Mouse (Mus musculus): Measurements from ENCODE around the gene Ocel1.
"Not testable (repeated sequence)": the region's sequence is repeated elsewhere in the genome, so short reads cannot be mapped to it uniquely, and the experiment has no call there.

- not testable (repeated sequence) for TF ChIP-seq POLR2A (IDR thresholded peaks at IDR 0.05; ENCODE audit: low read depth, low read length); RCOR1 (conservative IDR thresholded peaks at IDR 0.05; ENCODE audit: low read depth, low read length); RAD21 (IDR thresholded peaks at IDR 0.05; ENCODE audit: low read depth, low read length); CTCF (conservative IDR thresholded peaks at IDR 0.05 in 1 of 2, IDR thresholded peaks at IDR 0.05 in 1 of 2; ENCODE audit: low read depth in 2 of 2, low read length in 2 of 2); ZNF384 (IDR thresholded peaks at IDR 0.05; ENCODE audit: low read depth, low read length); TCF12 (IDR thresholded peaks at IDR 0.05; ENCODE audit: low read depth, low read length); MAZ (IDR thresholded peaks at IDR 0.05; ENCODE audit: low read depth, low read length); POLR2AphosphoS2 (IDR thresholded peaks at IDR 0.05; ENCODE audit: low read depth, low read length)
Observed at GRCm38 (mm10) chr8:71337834-71338233, 33.3 kb upstream of the Ocel1 start.
